Mouse (Mus musculus) MEL (cell line): ENCODE results near the gene Atrnl1. TPM values are rescaled to one million over a fixed set of nuclear protein-coding genes. Genes with fewer than 3 reads are reported as not detected.

Experiments used
- DNase-seq: peaks from one replicate; pipeline ENCODE4 v3.0.0; 2011; ENCODE audit warnings: low read depth, low spot score
- H3K27ac ChIP-seq: 2 replicates; pipeline ENCODE4 v1.5.1; 2012; ENCODE audit warnings: low read depth, mild to moderate bottlenecking, control low read depth, low read length, moderate library complexity; ENCODE audit not compliant: control insufficient read depth
- H3K27me3 ChIP-seq, 2 experiments: fragments of 150-350 bp in 1 of 2; sonication (generic) in 1 of 2; 2 replicates each; pipeline ENCODE4 v1.6.1; 2012; ENCODE audit warnings: low read length in 2 of 2, mild to moderate bottlenecking in 2 of 2, improper control_type of control experiment in 1 of 2, moderate library complexity in 1 of 2; ENCODE audit not compliant: insufficient read depth in 2 of 2, control insufficient read depth in 1 of 2
- H3K36me3 ChIP-seq, 2 experiments: 2 replicates each; pipeline ENCODE4 v1.6.1; 2012 to 2014; ENCODE audit warnings: low read length in 2 of 2, improper control_type of control experiment in 1 of 2, inconsistent platforms in 1 of 2, mild to moderate bottlenecking in 1 of 2; ENCODE audit not compliant: insufficient read depth in 2 of 2, control insufficient read depth in 1 of 2
- H3K4me1 ChIP-seq, 2 experiments: fragments of 150-350 bp in 1 of 2; sonication (generic) in 1 of 2; 2 replicates each; pipeline ENCODE4 v1.6.1; 2012; ENCODE audit warnings: low read length in 2 of 2, improper control_type of control experiment in 1 of 2, mild to moderate bottlenecking in 1 of 2; ENCODE audit not compliant: insufficient read depth in 2 of 2, control insufficient read depth in 1 of 2
- H3K4me3 ChIP-seq, 2 experiments: fragments of 150-350 bp in 1 of 2; sonication (generic) in 1 of 2; 2 replicates each; pipeline ENCODE4 v1.5.1; 2012; ENCODE audit warnings: low read depth in 2 of 2, low read length in 2 of 2, mild to moderate bottlenecking in 2 of 2, moderate library complexity in 2 of 2, control low read depth in 1 of 2, improper control_type of control experiment in 1 of 2; ENCODE audit not compliant: control insufficient read depth in 1 of 2, insufficient read depth in 1 of 2
- H3K79me2 ChIP-seq: 2 replicates; pipeline ENCODE4 v1.6.1; 2012; ENCODE audit warnings: mild to moderate bottlenecking, low read length, moderate library complexity; ENCODE audit not compliant: control insufficient read depth, poor library complexity, insufficient read depth
- H3K9ac ChIP-seq: 2 replicates; pipeline ENCODE4 v1.6.1; 2012; ENCODE audit warnings: low read depth, mild to moderate bottlenecking, control low read depth, low read length, moderate library complexity; ENCODE audit not compliant: control insufficient read depth, poor library complexity, severe bottlenecking
- H3K9me3 ChIP-seq: fragments of 150-350 bp; sonication (generic); replicated peaks from 2 replicates; pipeline ENCODE4 v1.6.1; 2012; ENCODE audit warnings: mild to moderate bottlenecking, low read length, improper control_type of control experiment, moderate library complexity; ENCODE audit not compliant: insufficient read depth
- CHD1 ChIP-seq: IDR thresholded peaks from 2 replicates; pipeline ENCODE4 v1.6.1; 2012; ENCODE audit warnings: low read depth, mild to moderate bottlenecking, inconsistent platforms, low read length, improper control_type of control experiment
- CHD2 ChIP-seq: IDR thresholded peaks from 2 replicates; pipeline ENCODE4 v1.6.1; 2011; ENCODE audit warnings: low read length, improper control_type of control experiment
- CTCF ChIP-seq, 3 experiments: IDR thresholded peaks in 2 of 3; conservative IDR thresholded peaks in 1 of 3; 2 replicates each; pipeline ENCODE4 v1.5.1; 2011 to 2012; ENCODE audit warnings: low read length in 3 of 3, low read depth in 2 of 3, mild to moderate bottlenecking in 2 of 3, improper control_type of control experiment in 1 of 3, inconsistent platforms in 1 of 3, mixed read lengths in 1 of 3, moderate library complexity in 1 of 3; ENCODE audit not compliant: control insufficient read depth in 1 of 3, insufficient read depth in 1 of 3, poor library complexity in 1 of 3, severe bottlenecking in 1 of 3
- E2F4 ChIP-seq: IDR thresholded peaks from 2 replicates; pipeline ENCODE4 v1.6.1; 2011; ENCODE audit warnings: low read depth, low read length, improper control_type of control experiment, borderline replicate concordance
- ETS1 ChIP-seq: IDR thresholded peaks from 2 replicates; pipeline ENCODE4 v1.6.1; 2012; ENCODE audit warnings: low read depth, mild to moderate bottlenecking, inconsistent platforms, low read length, improper control_type of control experiment, moderate library complexity
- GABPA ChIP-seq: IDR thresholded peaks from 2 replicates; pipeline ENCODE4 v1.6.1; 2012; ENCODE audit warnings: low read depth, mild to moderate bottlenecking, inconsistent platforms, low read length, improper control_type of control experiment, moderate library complexity
- GATA1 ChIP-seq: IDR thresholded peaks from 2 replicates; pipeline ENCODE4 v1.6.1; 2011; ENCODE audit warnings: low read depth, low read length, improper control_type of control experiment
- HCFC1 ChIP-seq: IDR thresholded peaks from 2 replicates; pipeline ENCODE4 v1.6.1; 2012; ENCODE audit warnings: low read depth, mild to moderate bottlenecking, inconsistent platforms, low read length, improper control_type of control experiment, moderate library complexity
- KAT2A ChIP-seq: conservative IDR thresholded peaks from 2 replicates; pipeline ENCODE4 v1.6.1; 2012; ENCODE audit warnings: low read depth, low read length, improper control_type of control experiment, inconsistent platforms
- MAFK ChIP-seq: IDR thresholded peaks from 2 replicates; pipeline ENCODE4 v1.6.1; 2011; ENCODE audit warnings: low read depth, mild to moderate bottlenecking, low read length, improper control_type of control experiment, borderline replicate concordance
- MAX ChIP-seq: IDR thresholded peaks from 2 replicates; pipeline ENCODE4 v1.6.1; 2011; ENCODE audit warnings: low read length, improper control_type of control experiment
- MAZ ChIP-seq: IDR thresholded peaks from 2 replicates; pipeline ENCODE4 v1.6.1; 2012; ENCODE audit warnings: low read depth, mild to moderate bottlenecking, inconsistent platforms, low read length, improper control_type of control experiment
- MEF2A ChIP-seq: IDR thresholded peaks from 2 replicates; pipeline ENCODE4 v1.6.1; 2014; ENCODE audit warnings: low read depth, mild to moderate bottlenecking, inconsistent platforms, low read length, improper control_type of control experiment; ENCODE audit not compliant: poor library complexity, insufficient replicate concordance, severe bottlenecking; ENCODE audit errors: extremely low read depth
- MYB ChIP-seq: IDR thresholded peaks from 2 replicates; pipeline ENCODE4 v1.6.1; 2011; ENCODE audit warnings: mild to moderate bottlenecking, low read depth, low read length, improper control_type of control experiment
- NRF1 ChIP-seq: IDR thresholded peaks from 2 replicates; pipeline ENCODE4 v1.6.1; 2014; ENCODE audit warnings: low read depth, mild to moderate bottlenecking, inconsistent platforms, low read length, improper control_type of control experiment, moderate library complexity; ENCODE audit not compliant: poor library complexity, insufficient read depth, severe bottlenecking
- POLR2A ChIP-seq, 2 experiments: IDR thresholded peaks; 2 replicates each; pipeline ENCODE4 v1.6.1; 2011 to 2012; ENCODE audit warnings: low read length in 2 of 2, mild to moderate bottlenecking in 2 of 2, control low read depth in 1 of 2, improper control_type of control experiment in 1 of 2, low read depth in 1 of 2, moderate library complexity in 1 of 2; ENCODE audit not compliant: control insufficient read depth in 1 of 2, insufficient read depth in 1 of 2, poor library complexity in 1 of 2
- POLR2AphosphoS2 ChIP-seq: IDR thresholded peaks from 2 replicates; pipeline ENCODE4 v1.6.1; 2011; ENCODE audit warnings: low read length, improper control_type of control experiment
- POLR2AphosphoS5 ChIP-seq: IDR thresholded peaks from 2 replicates; pipeline ENCODE4 v1.6.1; 2012; ENCODE audit warnings: low read depth, borderline replicate concordance, mild to moderate bottlenecking, inconsistent platforms, low read length, moderate library complexity, mixed read lengths
- RCOR1 ChIP-seq: IDR thresholded peaks from 2 replicates; pipeline ENCODE4 v1.6.1; 2012; ENCODE audit warnings: low read depth, mild to moderate bottlenecking, inconsistent platforms, low read length, improper control_type of control experiment
- TAL1 ChIP-seq: IDR thresholded peaks from 2 replicates; pipeline ENCODE4 v1.6.1; 2012; ENCODE audit warnings: mild to moderate bottlenecking, inconsistent platforms, low read length, moderate library complexity, mixed read lengths
- TCF12 ChIP-seq: IDR thresholded peaks from 2 replicates; pipeline ENCODE4 v1.6.1; 2014; ENCODE audit warnings: low read depth, mild to moderate bottlenecking, inconsistent platforms, low read length, improper control_type of control experiment, moderate library complexity
- USF1 ChIP-seq: IDR thresholded peaks from 2 replicates; pipeline ENCODE4 v1.6.1; 2014; ENCODE audit warnings: low read depth, mild to moderate bottlenecking, inconsistent platforms, low read length, improper control_type of control experiment, moderate library complexity
- USF2 ChIP-seq, 2 experiments: IDR thresholded peaks; 2 replicates each; pipeline ENCODE4 v1.6.1; 2011 to 2012; ENCODE audit warnings: improper control_type of control experiment in 2 of 2, low read length in 2 of 2, borderline replicate concordance in 1 of 2, inconsistent platforms in 1 of 2, low read depth in 1 of 2, mild to moderate bottlenecking in 1 of 2; ENCODE audit not compliant: insufficient read depth in 1 of 2
- ZC3H11A ChIP-seq: IDR thresholded peaks from 2 replicates; pipeline ENCODE4 v1.6.1; 2012; ENCODE audit warnings: low read depth, mild to moderate bottlenecking, inconsistent platforms, low read length, improper control_type of control experiment
- ZKSCAN1 ChIP-seq: IDR thresholded peaks from 2 replicates; pipeline ENCODE4 v1.6.1; 2012; ENCODE audit warnings: low read depth, mild to moderate bottlenecking, inconsistent platforms, low read length, improper control_type of control experiment, moderate library complexity
- ZNF384 ChIP-seq: IDR thresholded peaks from 2 replicates; pipeline ENCODE4 v1.6.1; 2012; ENCODE audit warnings: low read depth, mild to moderate bottlenecking, inconsistent platforms, low read length, improper control_type of control experiment
- polyA plus RNA-seq, 2 experiments: library from polyadenylated mRNA; stranded (reverse) in 1 of 2; unstranded in 1 of 2; fragments of >175 nt in 1 of 2; fragments of >200 nt in 1 of 2; gene quantifications; 2 replicates each; pipeline versions ENCODE4 v1.2.1 to v1.2.4; 2012; ENCODE audit warnings: low replicate concordance in 2 of 2, low read depth in 1 of 2; ENCODE audit not compliant: insufficient read length in 2 of 2, insufficient read depth in 1 of 2, missing spikeins in 1 of 2
- total RNA-seq: library from RNA; depleted of rRNA; stranded (reverse); fragments of 300-350 nt; gene quantifications from 2 replicates; pipeline ENCODE4 v1.2.3, GENCODE M21; 2012

The Atrnl1 gene
- total and polyA plus RNA-seq, 3 experiments, result 6.4 to 8.2 TPM; not detected in 1

DNA sequence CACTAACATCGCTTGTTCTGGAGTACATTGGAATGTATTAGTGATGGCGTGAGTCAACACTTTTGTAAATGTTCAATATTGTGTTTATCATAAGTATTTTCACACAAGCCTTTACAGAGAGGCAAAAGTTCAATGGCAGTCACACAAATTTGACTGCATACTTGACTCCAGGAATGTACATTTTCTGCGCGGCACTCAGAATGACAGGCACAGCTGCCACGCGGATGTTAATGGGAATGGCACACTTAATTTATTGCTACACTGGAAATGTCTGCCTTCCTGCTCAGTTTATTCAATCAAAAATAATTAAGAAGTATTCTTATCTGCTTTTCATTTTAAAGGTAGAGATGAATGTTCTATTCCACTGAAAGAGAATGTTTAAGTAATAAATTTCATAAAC, 227.0 kb downstream of the Atrnl1 start:
- H3K79me2 ChIP-seq, result no peaks in the 10 kb centered on the region

DNA sequence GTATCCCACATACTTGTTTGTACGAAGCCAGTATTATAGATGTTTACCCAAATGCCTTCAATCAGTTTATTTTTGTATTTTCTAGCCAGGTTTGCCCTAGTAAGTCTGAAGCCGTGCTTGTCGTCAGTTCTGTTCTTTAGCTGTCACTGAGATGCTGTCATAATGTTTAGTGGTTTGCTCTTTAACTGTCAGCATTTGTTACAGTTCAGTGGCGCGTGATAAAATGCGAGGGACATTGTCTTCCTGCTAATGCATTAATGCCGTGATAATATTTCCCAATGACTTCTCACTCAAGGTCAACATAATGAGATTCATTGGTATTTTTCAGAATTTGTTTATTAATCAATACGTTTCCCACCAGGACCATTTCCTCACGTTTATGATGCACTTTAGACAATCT, 227.7 kb downstream of the Atrnl1 start:
- no peaks in the 10 kb centered on the region; a peak in 1 of 4 replicates for H3K4me1 ChIP-seq
- no peaks in the 10 kb centered on the region for H3K9me3 ChIP-seq
- no peak for DNase-seq
- no peak overlapping the region for H3K4me3 ChIP-seq
- H3K27ac ChIP-seq, result no peak overlapping the region
- TF ChIP-seq E2F4, result no peak
- no peak for TF ChIP-seq RCOR1
- TF ChIP-seq USF2 (IDR thresholded peaks at IDR 0.05; ENCODE audit: borderline replicate concordance in 1 of 2, insufficient read depth in 1 of 2, low read depth in 1 of 2, low read length in 2 of 2), result no peak
- no peak for TF ChIP-seq POLR2AphosphoS5
- no peak for TF ChIP-seq CHD2
- TF ChIP-seq GATA1, result no peak
- TF ChIP-seq MAX, result no peak
- no peak for TF ChIP-seq ZKSCAN1
- no peak for TF ChIP-seq MYB
- TF ChIP-seq CHD1, result no peak
- no peak for TF ChIP-seq GABPA
- TF ChIP-seq MAFK, result no peak
- no peak for TF ChIP-seq MAZ
- TF ChIP-seq HCFC1, result no peak
- TF ChIP-seq POLR2AphosphoS2, result no peak
- H3K9ac ChIP-seq, result no peak overlapping the region
- H3K79me2 ChIP-seq, result no peaks in the 10 kb centered on the region
- H3K36me3 ChIP-seq, result no peaks in the 10 kb centered on the region; a peak in 2 of 4 replicates
- no peaks in the 10 kb centered on the region for H3K27me3 ChIP-seq

More for the DNA sequence above, 227.0 kb downstream of the Atrnl1 start:
- no peak overlapping the region for H3K4me3 ChIP-seq
- H3K27ac ChIP-seq, result no peak overlapping the region
- H3K4me1 ChIP-seq, result peaks cover 0 to 1% of the 10 kb centered on the region in 2 experiments; a peak in 2 of 4 replicates
- TF ChIP-seq ZNF384 (no peak), TAL1 (no peak), ZC3H11A (no peak), MAX (no peak), KAT2A (no peak), POLR2AphosphoS5 (no peak), MEF2A (no peak), TCF12 (no peak), CHD1 (no peak), CTCF (IDR thresholded peaks at IDR 0.05 in 2 of 3, conservative IDR thresholded peaks at IDR 0.05 in 1 of 3; ENCODE audit: control insufficient read depth in 1 of 3, insufficient read depth in 1 of 3, low read depth in 2 of 3, low read length in 3 of 3, poor library complexity in 1 of 3, severe bottlenecking in 1 of 3) (no peak), NRF1 (no peak), USF2 (IDR thresholded peaks at IDR 0.05; ENCODE audit: borderline replicate concordance in 1 of 2, insufficient read depth in 1 of 2, low read depth in 1 of 2, low read length in 2 of 2) (no peak), USF1 (no peak), ETS1 (no peak), POLR2A (IDR thresholded peaks at IDR 0.05; ENCODE audit: control insufficient read depth in 1 of 2, insufficient read depth in 1 of 2, low read depth in 1 of 2, low read length in 2 of 2, poor library complexity in 1 of 2) (no peak), GATA1 (no peak)
- H3K36me3 ChIP-seq, result no peaks in the 10 kb centered on the region; a peak in 2 of 4 replicates
- no peaks in the 10 kb centered on the region for H3K9me3 ChIP-seq
- H3K9ac ChIP-seq, result no peak overlapping the region
- no peaks in the 10 kb centered on the region for H3K27me3 ChIP-seq
- no peak for DNase-seq
